Mouse (Mus musculus): ENCODE results near the gene Myl6. TPM values are rescaled to one million over a fixed set of nuclear protein-coding genes. Genes with fewer than 3 reads are reported as not detected.

The Myl6 gene
- 1,051 and 1,154 TPM in 2 replicates for polyA plus RNA-seq (2015; fragmentation: Nextera tagmentation; extraction: Ambion mirVana)

- H3K36me3 ChIP-seq = peaks cover 17% of the 10 kb centered on the region
- peak within 1 kb of the TSS; percentile 98 for H3K27ac ChIP-seq
- peak within 1 kb of the TSS; percentile 77 for H3K4me2 ChIP-seq
- H3K4me1 ChIP-seq (replicated peaks) = peaks cover 66% of the 10 kb centered on the region
- peak within 1 kb of the TSS; percentile 93 for H3K4me3 ChIP-seq
- peak within 1 kb of the TSS; percentile 95 for H3K9ac ChIP-seq
- ATAC-seq (replicated peaks; ENCODE audit: insufficient number of reproducible peaks, insufficient read depth, low FRiP score, low read depth) = peak; percentile 87
- no peaks in the 10 kb centered on the region for H3K27me3 ChIP-seq
- H3K9me3 ChIP-seq (replicated peaks) = no peaks in the 10 kb centered on the region
- WGBS = under 1% methylated on average over 45 of the region's 45 CpGs
Observed at GRCm38 (mm10) chr10:128493695-128494666, at the start of gene Myl6. Gene Myl6, minus strand, starts transcription at chr10:128494145.

DNA sequence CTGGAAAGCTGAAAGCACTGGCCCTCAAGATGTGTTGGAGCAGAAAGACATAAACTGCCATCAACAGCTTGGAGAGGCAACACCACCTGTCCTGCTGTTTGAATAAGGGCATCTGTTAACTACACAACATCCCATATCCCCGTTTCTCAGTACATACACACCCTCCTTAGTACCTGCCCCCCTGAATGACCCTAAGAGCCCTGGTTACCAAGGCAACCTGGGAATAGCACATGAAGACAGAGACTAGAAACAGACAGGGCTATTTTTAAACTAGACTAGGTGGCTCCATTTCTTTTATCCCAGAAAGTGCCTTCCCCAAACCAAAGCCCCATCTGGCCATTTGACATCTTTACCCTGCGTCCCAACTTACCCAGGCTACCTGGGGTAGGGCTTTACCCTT lies 49.2 kb upstream of the Myl6 start:
- H3K9me3 ChIP-seq (replicated peaks) = no peaks in the 10 kb centered on the region
- H3K36me3 ChIP-seq = peaks cover 34% of the 10 kb centered on the region
- ATAC-seq (replicated peaks; ENCODE audit: insufficient number of reproducible peaks, insufficient read depth, low FRiP score, low read depth) = no peak
- H3K27me3 ChIP-seq = no peaks in the 10 kb centered on the region
- peaks cover 19% of the 10 kb centered on the region for H3K4me1 ChIP-seq (replicated peaks)
- 52% methylated on average over 2 of the region's 2 CpGs for WGBS
- H3K9ac ChIP-seq = 0 out of 2 replicates have a peak overlapping the region, but pooled peaks have one; percentile 7
- H3K4me3 ChIP-seq = no peak overlapping the region
- no peak overlapping the region for H3K27ac ChIP-seq
- no peak overlapping the region for H3K4me2 ChIP-seq

GRCm38 (mm10) chr10:128538340-128538870 lies 44.5 kb upstream of the Myl6 start:
- no peak overlapping the region for H3K9ac ChIP-seq
- WGBS = 100% methylated on average over 1 of the region's 1 CpGs
- H3K4me2 ChIP-seq = no peak overlapping the region
- no peaks in the 10 kb centered on the region for H3K9me3 ChIP-seq (replicated peaks)
- H3K4me3 ChIP-seq = no peak overlapping the region
- H3K4me1 ChIP-seq (replicated peaks) = peaks cover 15% of the 10 kb centered on the region
- H3K27me3 ChIP-seq = no peaks in the 10 kb centered on the region
- H3K36me3 ChIP-seq = peaks cover 14% of the 10 kb centered on the region
- no peak overlapping the region for H3K27ac ChIP-seq
- ATAC-seq (replicated peaks; ENCODE audit: insufficient number of reproducible peaks, insufficient read depth, low FRiP score, low read depth) = no peak

DNA sequence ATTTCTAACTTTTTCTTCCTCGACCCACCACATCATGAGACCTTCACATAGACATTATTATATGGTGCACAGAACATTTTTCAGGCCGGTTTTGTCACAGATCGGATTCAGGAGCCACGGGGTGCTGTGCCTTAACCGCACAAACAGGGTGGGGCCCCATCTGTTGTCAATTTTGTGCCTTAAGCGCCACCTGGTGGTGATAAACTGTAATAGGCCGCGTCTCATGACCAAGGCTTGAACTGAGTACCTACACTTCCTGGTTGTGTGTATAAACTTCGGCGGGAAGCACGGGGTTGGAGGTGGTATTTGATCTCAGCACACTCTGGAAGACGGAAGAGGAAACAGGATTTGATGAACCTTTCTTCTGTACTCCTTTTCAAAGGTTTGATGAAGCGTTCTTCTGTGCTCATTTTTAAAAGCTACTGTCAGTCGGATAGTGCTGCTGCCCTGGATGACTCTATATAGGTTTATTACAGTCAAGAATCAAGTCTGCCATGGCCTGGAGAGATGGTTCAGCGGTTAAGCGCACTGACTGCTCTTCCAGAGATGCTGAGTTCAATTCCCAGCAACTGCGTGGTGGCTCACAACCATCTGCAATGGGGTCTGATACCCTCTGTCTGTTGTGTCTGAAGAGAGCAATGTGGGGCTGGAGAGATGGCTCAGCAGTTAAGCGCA lies 42.5 kb upstream of the Myl6 start:
- Histone ChIP-seq H3K4me3 (peak overlapping the region; percentile 17), H3K27ac (peak overlapping the region; percentile 41; the same call in 1 of the 2 replicates), H3K9me3 (replicated peaks) (no peaks in the 10 kb centered on the region), H3K9ac (peak overlapping the region; percentile 29), H3K4me1 (replicated peaks) (peaks cover 10% of the 10 kb centered on the region), H3K4me2 (peak overlapping the region; percentile 56), H3K27me3 (no peaks in the 10 kb centered on the region), H3K36me3 (no peaks in the 10 kb centered on the region)
- 16% methylated on average over 18 of the region's 18 CpGs for WGBS
- ATAC-seq (replicated peaks; ENCODE audit: insufficient number of reproducible peaks, insufficient read depth, low FRiP score, low read depth) = peak; percentile 91

DNA sequence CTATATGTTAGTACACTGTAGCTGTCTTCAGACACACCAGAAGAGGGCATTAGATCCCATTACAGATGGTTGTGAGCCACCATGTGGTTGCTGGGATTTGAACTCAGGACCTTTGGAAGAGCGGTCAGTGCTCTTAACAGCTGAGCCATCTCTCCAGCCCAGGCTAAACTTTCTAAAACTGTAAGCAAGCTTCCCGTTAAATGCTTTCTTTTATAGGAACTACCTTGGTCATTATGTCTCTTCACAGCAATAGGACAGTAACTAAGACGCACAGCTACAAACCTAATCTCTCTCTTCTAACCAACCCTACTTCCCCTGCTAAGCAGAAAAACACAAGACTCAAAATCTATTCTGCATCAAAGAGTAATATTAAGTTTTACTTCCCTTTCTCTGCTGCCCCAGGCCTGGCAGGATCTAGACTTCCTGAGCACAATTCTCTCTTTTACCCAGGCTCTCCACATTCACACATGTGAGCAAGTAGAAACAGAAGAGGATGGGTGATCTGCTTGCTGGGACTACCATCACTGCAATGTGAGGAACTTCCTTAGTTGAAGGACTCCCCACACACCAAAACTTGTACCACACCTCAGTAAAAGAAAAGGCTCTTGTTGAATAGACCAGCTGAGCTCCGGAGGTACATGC lies 41.8 kb upstream of the Myl6 start:
- 0 out of 2 replicates have a peak overlapping the region, but pooled peaks have one; percentile 29 for H3K9ac ChIP-seq
- peaks cover 10% of the 10 kb centered on the region for H3K4me1 ChIP-seq (replicated peaks)
- H3K27ac ChIP-seq = peak overlapping the region; percentile 41; the same call in 1 of the 2 replicates
- H3K4me3 ChIP-seq = peak overlapping the region; percentile 17
- peak overlapping the region; percentile 56 for H3K4me2 ChIP-seq
- H3K9me3 ChIP-seq (replicated peaks) = no peaks in the 10 kb centered on the region
- 68% methylated on average over 4 of the region's 4 CpGs for WGBS
- ATAC-seq (replicated peaks; ENCODE audit: insufficient number of reproducible peaks, insufficient read depth, low FRiP score, low read depth) = no peak
- H3K27me3 ChIP-seq = no peaks in the 10 kb centered on the region
- H3K36me3 ChIP-seq = no peaks in the 10 kb centered on the region

GRCm38 (mm10) chr10:128535206-128535605 lies 41.3 kb upstream of the Myl6 start:
- H3K27ac ChIP-seq = no peak overlapping the region
- H3K9me3 ChIP-seq (replicated peaks) = no peaks in the 10 kb centered on the region
- no peaks in the 10 kb centered on the region for H3K36me3 ChIP-seq
- no peak overlapping the region for H3K4me2 ChIP-seq
- 79% methylated on average over 2 of the region's 2 CpGs for WGBS
- H3K27me3 ChIP-seq = no peaks in the 10 kb centered on the region
- ATAC-seq (replicated peaks; ENCODE audit: insufficient number of reproducible peaks, insufficient read depth, low FRiP score, low read depth) = no peak
- H3K9ac ChIP-seq = no peak overlapping the region
- no peak overlapping the region for H3K4me3 ChIP-seq
- peaks cover 10% of the 10 kb centered on the region for H3K4me1 ChIP-seq (replicated peaks)

DNA sequence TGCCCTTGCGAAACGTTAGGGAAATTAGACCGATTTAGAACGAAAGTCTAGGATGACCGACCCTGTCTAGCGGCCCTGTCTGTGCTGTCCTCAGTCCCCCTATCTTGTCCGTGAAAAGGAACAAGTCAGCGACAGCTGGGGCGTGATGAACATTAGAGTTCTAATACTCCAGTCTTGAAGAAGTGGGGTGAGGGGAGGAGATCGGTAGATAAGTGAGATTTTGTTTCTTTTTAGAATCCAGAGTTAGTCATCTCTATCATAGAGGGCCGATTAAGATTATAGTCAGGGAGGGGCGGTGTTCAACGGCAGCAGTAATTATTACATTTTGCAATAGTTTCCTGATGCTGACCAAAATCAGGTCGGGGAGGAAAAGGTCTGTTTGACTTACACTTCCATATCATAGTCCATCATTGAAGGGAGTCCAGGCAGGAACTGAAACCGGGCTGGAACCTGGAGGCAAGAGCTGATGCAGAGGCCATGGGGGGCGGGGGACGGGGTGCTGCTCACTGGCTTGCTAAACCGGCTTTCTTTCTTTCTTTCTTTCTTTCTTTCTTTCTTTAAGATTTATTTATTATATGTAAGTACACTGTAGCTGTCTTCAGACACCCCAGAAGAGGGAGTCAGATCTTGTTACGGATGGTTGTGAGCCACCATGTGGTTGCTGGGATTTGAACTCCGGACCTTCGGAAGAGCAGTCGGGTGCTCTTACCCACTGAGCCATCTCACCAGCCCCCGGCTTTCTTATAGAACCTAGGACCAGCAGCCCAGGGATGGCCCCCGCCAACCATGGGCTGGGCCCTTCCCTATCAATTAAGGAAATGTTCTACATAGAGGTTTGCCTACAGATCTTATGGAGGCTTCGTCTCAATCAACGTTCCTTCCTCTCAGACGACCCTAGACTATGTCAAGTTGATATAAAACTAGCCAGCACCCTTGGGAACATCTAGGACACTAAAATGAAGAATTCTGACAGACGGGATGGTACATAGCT lies 32.7 kb upstream of the Myl6 start:
- H3K36me3 ChIP-seq = peaks cover 3% of the 10 kb centered on the region; the same call in 1 of the 2 replicates
- H3K4me1 ChIP-seq (replicated peaks) = peaks cover 15% of the 10 kb centered on the region
- peak overlapping the region; percentile 80 for H3K4me3 ChIP-seq
- WGBS = 29% methylated on average over 28 of the region's 28 CpGs
- H3K4me2 ChIP-seq = peak overlapping the region; percentile 93
- H3K27me3 ChIP-seq = no peaks in the 10 kb centered on the region
- peak overlapping the region; percentile 49 for H3K9ac ChIP-seq
- peak overlapping the region; percentile 87 for H3K27ac ChIP-seq
- no peaks in the 10 kb centered on the region for H3K9me3 ChIP-seq (replicated peaks)
- no peak for ATAC-seq (replicated peaks; ENCODE audit: insufficient number of reproducible peaks, insufficient read depth, low FRiP score, low read depth)

- Histone ChIP-seq H3K4me3 (peak within 1 kb of the TSS; percentile 80), H3K27me3 (no peaks in the 10 kb centered on the region), H3K9ac (peak within 1 kb of the TSS; percentile 87), H3K36me3 (peaks cover 11% of the 10 kb centered on the region; the same call in 1 of the 2 replicates), H3K4me1 (replicated peaks) (peaks cover 15% of the 10 kb centered on the region), H3K9me3 (replicated peaks) (no peaks in the 10 kb centered on the region), H3K27ac (peak within 1 kb of the TSS; percentile 87), H3K4me2 (peak within 1 kb of the TSS; percentile 93)
- peak; percentile 96 for ATAC-seq (replicated peaks; ENCODE audit: insufficient number of reproducible peaks, insufficient read depth, low FRiP score, low read depth)
- under 1% methylated on average over 37 of the region's 37 CpGs for WGBS
Observed at GRCm38 (mm10) chr10:128525671-128526308, 31.8 kb upstream of the Myl6 start, which contains the start of gene Esyt1. Gene Esyt1, minus strand, starts transcription at chr10:128525871.

- H3K9me3 ChIP-seq (replicated peaks) = no peaks in the 10 kb centered on the region
- under 1% methylated on average over 58 of the region's 58 CpGs for WGBS
- peaks cover 17% of the 10 kb centered on the region; the same call in 1 of the 2 replicates for H3K36me3 ChIP-seq
- peaks cover 15% of the 10 kb centered on the region for H3K4me1 ChIP-seq (replicated peaks)
- ATAC-seq (replicated peaks; ENCODE audit: insufficient number of reproducible peaks, insufficient read depth, low FRiP score, low read depth) = peak; percentile 18
- peak overlapping the region; percentile 93 for H3K4me2 ChIP-seq
- peak overlapping the region; percentile 87 for H3K9ac ChIP-seq
- peak overlapping the region; percentile 87 for H3K27ac ChIP-seq
- peak overlapping the region; percentile 80 for H3K4me3 ChIP-seq
- no peaks in the 10 kb centered on the region for H3K27me3 ChIP-seq
Observed at GRCm38 (mm10) chr10:128524732-128525662, 31.1 kb upstream of the Myl6 start.

All from heart, embryonic 15.5 days (tissue).